Mouse (Mus musculus): ENCODE measurements around the gene Lypd4.
"Not testable (repeated sequence)": the region's sequence is repeated elsewhere in the genome, so short reads cannot be mapped to it uniquely, and the experiment has no call there.

DNA sequence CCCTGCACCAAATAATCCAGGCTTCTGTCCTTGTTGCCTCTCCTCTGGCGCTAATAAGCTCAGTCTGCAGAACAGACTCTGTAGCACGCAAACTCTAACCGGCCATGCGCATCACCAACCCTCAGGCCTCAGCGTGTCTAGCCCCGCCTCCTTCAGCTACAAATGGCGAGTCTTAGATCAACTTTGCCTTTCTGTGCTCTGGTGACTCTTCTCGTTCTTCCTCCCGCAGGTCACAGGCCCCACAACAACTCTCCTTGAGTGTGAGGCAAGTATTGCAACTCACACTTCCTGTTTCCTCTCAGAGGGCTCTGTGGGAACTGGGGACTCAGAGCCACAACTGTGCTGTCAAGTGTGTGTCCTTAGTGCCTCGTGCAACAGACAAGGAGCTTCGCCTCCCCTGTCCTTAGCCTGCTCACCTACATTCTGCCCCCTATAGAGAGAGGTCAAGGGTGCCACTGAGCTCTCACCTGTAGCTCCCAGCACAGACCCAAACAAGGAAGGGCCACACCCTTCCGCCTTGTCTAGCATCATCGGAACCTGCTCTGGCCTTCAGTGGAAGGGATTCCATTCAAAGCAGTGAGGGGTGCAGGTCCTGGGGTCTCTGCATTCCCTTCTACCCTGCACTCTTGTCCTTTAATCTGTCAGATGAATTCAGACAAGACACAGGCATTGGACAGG is 30.9 kb downstream of the Lypd4 start:
- TF ChIP-seq POLR2A (IDR thresholded peaks at IDR 0.05; ENCODE audit: control insufficient read depth, low read depth, low read length); CTCF (IDR thresholded peaks at IDR 0.05; ENCODE audit: control insufficient read depth, insufficient read depth, insufficient replicate concordance, low read depth, low read length): not testable (repeated sequence)
